ENCODE assay signal across 7 mouse cellular contexts in genomic region chr1:106395476-106395875, GRCm38 (mm10).
DNase-seq lines count a peak whose midpoint lies in the region; ATAC-seq and TF ChIP-seq lines count a peak whose summit lies in the region.

No protein-coding gene starts in this region.

- no peaks in the 10 kb centered on the region for H3K27me3 ChIP-seq in intestine, embryonic 14.5 days (replicated peaks; ENCODE audit: control insufficient read depth, insufficient read depth, low read length)
- no peaks in the 10 kb centered on the region for H3K27me3 ChIP-seq in midbrain, embryonic 10.5 days (ENCODE audit: low read depth, poor library complexity, severe bottlenecking)

- peaks cover 38% of the 10 kb centered on the region for H3K36me3 ChIP-seq in intestine, embryonic 14.5 days (ENCODE audit: control insufficient read depth, insufficient read depth, low read length)
- peaks cover 39% of the 10 kb centered on the region for H3K36me3 ChIP-seq in midbrain, embryonic 10.5 days

- no peak overlapping the region for H3K4me2 ChIP-seq in intestine, embryonic 14.5 days (ENCODE audit: low read length)

- H3K9me3 ChIP-seq in intestine, embryonic 14.5 days (ENCODE audit: control insufficient read depth, low read length), result no peaks in the 10 kb centered on the region
- H3K9me3 ChIP-seq in midbrain, embryonic 10.5 days (replicated peaks), result no peaks in the 10 kb centered on the region

- WGBS in intestine, embryonic 14.5 days, result 3% methylated on average over 2 of the region's 2 CpGs
- 8% methylated on average over 2 of the region's 2 CpGs for WGBS in midbrain, embryonic 10.5 days

- no peak overlapping the region for H3K27ac ChIP-seq in gastrocnemius, adult 2 months
- H3K27ac ChIP-seq in intestine, embryonic 14.5 days (ENCODE audit: low read depth), result no peak overlapping the region
- no peak overlapping the region for H3K27ac ChIP-seq in midbrain, embryonic 10.5 days (replicated peaks)

- DNase-seq in WW6 (ENCODE audit: low read depth, low spot score), result peak; percentile 28
- DNase-seq in cerebellum, adult 9-10 months, result peak; percentile 84
- DNase-seq in gastrocnemius, adult 2 months, result peak; percentile 73
- peak; percentile 79 for DNase-seq in intestine, embryonic 14.5 days (ENCODE audit: low spot score)
- peak; percentile 30 to 46 for DNase-seq in left cerebral cortex, postnatal 36 days (ENCODE audit: low spot score in 2 of 2)
- peak; percentile 61 for DNase-seq in midbrain, embryonic 10.5 days (ENCODE audit: low spot score)
- peak; percentile 65 for DNase-seq in skeletal muscle tissue, adult 2 months (ENCODE audit: low read depth, low spot score)

- intact Hi-C loops in gastrocnemius, adult 2 months (cut with DNase I), result loop anchor here (1.0 to 10.0 kb wide), 4 partner anchors 225 to 731 kb away; partner anchors contain the start of genes Phlpp1, Pign and Relch
- intact Hi-C loops in left cerebral cortex, postnatal 36 days (cut with DNase I), result loop anchor here (2.0 to 5.0 kb wide), 3 partner anchors 225 to 508 kb away; partner anchors contain the start of gene Phlpp1

- peak; percentile 89 for TF ChIP-seq CTCF in gastrocnemius, adult 2 months (IDR thresholded peaks at IDR 0.05)

- no peak overlapping the region for H3K4me3 ChIP-seq in gastrocnemius, adult 2 months
- H3K4me3 ChIP-seq in intestine, embryonic 14.5 days (ENCODE audit: low read depth, low read length), result no peak overlapping the region
- H3K4me3 ChIP-seq in midbrain, embryonic 10.5 days, result no peak overlapping the region

- H3K9ac ChIP-seq in intestine, embryonic 14.5 days (ENCODE audit: low read length), result no peak overlapping the region

- H3K4me1 ChIP-seq in intestine, embryonic 14.5 days (replicated peaks; ENCODE audit: control insufficient read depth, insufficient read depth, low read length), result no peaks in the 10 kb centered on the region
- H3K4me1 ChIP-seq in midbrain, embryonic 10.5 days, result no peaks in the 10 kb centered on the region

- ATAC-seq in intestine, embryonic 14.5 days (replicated peaks; ENCODE audit: low FRiP score, low TSS enrichment, low read depth), result peak; percentile 63; the same call in 1 of the 2 replicates

Comparison
In these comparisons a context has a peak if more than half of its experiments do, and no peak if none do; other contexts are left out.
1. DNase-seq: peak in every context shown above with its lines; median percentile 84 in cerebellum, adult 9-10 months; 79 in intestine, embryonic 14.5 days; 73 in gastrocnemius, adult 2 months; 65 in skeletal muscle tissue, adult 2 months; 61 in midbrain, embryonic 10.5 days; 38 in left cerebral cortex, postnatal 36 days; 28 in WW6.